ENCODE assay signal across 17 mouse cellular contexts in the genomic region with DNA sequence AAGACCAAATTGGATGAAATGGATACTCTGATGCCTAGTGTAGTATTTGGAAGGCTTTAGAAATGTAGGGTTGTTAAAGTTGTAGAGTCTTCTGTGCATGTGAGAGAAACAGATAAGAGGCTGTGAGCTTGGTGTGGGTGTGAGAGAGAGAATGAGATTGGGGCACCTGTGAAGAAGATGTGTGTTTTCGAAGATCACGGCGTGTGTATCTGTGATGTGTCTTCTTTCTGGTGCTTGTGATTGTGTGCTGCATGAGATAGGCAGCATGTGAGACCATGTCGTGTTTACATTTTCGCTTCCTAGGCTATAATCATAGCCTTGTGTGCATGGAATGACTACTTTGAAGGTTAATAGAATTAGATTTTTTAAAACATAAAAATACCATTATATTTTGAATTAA. TPM values are rescaled to one million over a fixed set of nuclear protein-coding genes. Genes with fewer than 3 reads are reported as not detected.
"Had no signal": no experiment of that assay in that cellular context is flagged by ENCODE, and none has a peak within 500 bp of the region (broad histone marks: within the 10 kb centered on the region; RNA-seq: fewer than 3 reads in every experiment).

No protein-coding gene starts in this region.

- ATAC-seq: intestine, embryonic 15.5 days had no signal

- H3K9me3 ChIP-seq: intestine, embryonic 15.5 days; limb, embryonic 12.5 days; limb, embryonic 15.5 days; megakaryocyte, embryonic 14.5 days had no signal

- H3K4me1 ChIP-seq: limb, embryonic 15.5 days had no signal

- H3K4me2 ChIP-seq: intestine, embryonic 15.5 days; limb, embryonic 12.5 days; limb, embryonic 15.5 days; midbrain, embryonic 11.5 days had no signal

- H3K36me3 ChIP-seq: intestine, embryonic 15.5 days; limb, embryonic 12.5 days had no signal

- DNase-seq: kidney, adult 11 months; kidney, adult 9 months; kidney, postnatal 14 days; layer of hippocampus, postnatal 36 days; left cerebral cortex, postnatal 4 days; lung, adult 2 months; midbrain, embryonic 14.5 days; thymus, postnatal 25 days had no signal

- H3K27ac ChIP-seq: intestine, embryonic 15.5 days; limb, embryonic 12.5 days; limb, embryonic 15.5 days had no signal

- H3K27me3 ChIP-seq: intestine, embryonic 15.5 days; limb, embryonic 12.5 days; limb, embryonic 15.5 days; megakaryocyte, embryonic 14.5 days had no signal

- H3K4me3 ChIP-seq: intestine, embryonic 15.5 days; limb, embryonic 12.5 days; limb, embryonic 15.5 days; megakaryocyte, embryonic 14.5 days had no signal

- H3K9ac ChIP-seq: intestine, embryonic 15.5 days; limb, embryonic 12.5 days; limb, embryonic 15.5 days had no signal

RNA-seq across cellular contexts. Expression of gene Gm3854, which starts 23.6 kb away (rescaled TPM):
- polyA plus RNA-seq: large intestine, adult 2 months; small intestine, adult 2 months had no signal

RNA-seq across cellular contexts. Expression of gene Smim17, which starts 31.3 kb away (rescaled TPM):
- polyA plus RNA-seq: kidney, embryonic 16.5 days; large intestine, adult 2 months; lung, adult 2 months; small intestine, adult 2 months; spleen, adult 2 months had no signal
